Mouse (Mus musculus) neural tube, embryonic 11.5 days (tissue): Measurements from ENCODE around the gene Myo1d. TPM values are rescaled to one million over a fixed set of nuclear protein-coding genes. Genes with fewer than 3 reads are reported as not detected.

Source experiments
- ATAC-seq: fragments of 200-750 bp; cut with Nextera tagmentation; 2 replicates; pipeline ENCODE4 v1.8.0; 2017; ENCODE audit warnings: moderate number of reproducible peaks, mild to moderate bottlenecking, moderate TSS enrichment, moderate library complexity; ENCODE audit not compliant: insufficient read depth, low FRiP score, low TSS enrichment
- DNase-seq: peaks from one replicate; pipeline ENCODE4 v3.0.0-alpha.2; 2015; ENCODE audit warnings: low spot score
- H3K27ac ChIP-seq: fragments of 300-500 bp; sonication (generic); 2 replicates; pipeline ENCODE4 v1.5.1; 2014; ENCODE audit warnings: low read depth, mild to moderate bottlenecking, low read length
- H3K27me3 ChIP-seq: fragments of 300-500 bp; sonication (generic); 2 replicates; pipeline ENCODE4 v1.6.1; 2014; ENCODE audit warnings: mild to moderate bottlenecking, low read length, mixed read lengths; ENCODE audit not compliant: control insufficient read depth, insufficient read depth
- H3K36me3 ChIP-seq: fragments of 300-500 bp; sonication (generic); 2 replicates; pipeline ENCODE4 v1.6.1; 2014; ENCODE audit warnings: mild to moderate bottlenecking, low read length, moderate library complexity, mixed read lengths; ENCODE audit not compliant: control insufficient read depth, insufficient read depth
- H3K4me1 ChIP-seq: fragments of 300-500 bp; sonication (generic); 2 replicates; pipeline ENCODE4 v1.6.1; 2014; ENCODE audit warnings: low read length, mixed read lengths; ENCODE audit not compliant: control insufficient read depth, insufficient read depth
- H3K4me2 ChIP-seq: fragments of 300-500 bp; sonication (generic); 2 replicates; pipeline ENCODE4 v1.6.1; 2014; ENCODE audit warnings: low read depth, mild to moderate bottlenecking, moderate library complexity
- H3K4me3 ChIP-seq: fragments of 300-500 bp; sonication (generic); 2 replicates; pipeline ENCODE4 v1.5.1; 2014; ENCODE audit warnings: low read depth, low read length
- H3K9ac ChIP-seq: fragments of 300-500 bp; sonication (generic); 2 replicates; pipeline ENCODE4 v1.6.1; 2014; ENCODE audit warnings: mild to moderate bottlenecking, low read length
- H3K9me3 ChIP-seq: fragments of 300-500 bp; sonication (generic); 2 replicates; pipeline ENCODE4 v1.6.1; 2016; ENCODE audit warnings: low read length; ENCODE audit not compliant: control insufficient read depth
- WGBS: fragments of 180-500 bp; shearing (Covaris S2); extraction: QIAGEN DNeasy Blood & Tissue Kit; methylation state at CpG from one replicate; pipeline ENCODE4 v1.1.7; 2014; 5-methylcytosine and 5-hydroxymethylcytosine counted together
- polyA plus RNA-seq: library from polyadenylated mRNA; unstranded; fragments of >200 nt; fragmentation: Nextera tagmentation; extraction: Ambion mirVana; gene quantifications from 2 replicates; pipeline ENCODE4 v1.2.1, GENCODE M21; 2014

The Myo1d gene
- polyA plus RNA-seq, 1 experiment from 2014 or later, result 2.8 TPM

DNA sequence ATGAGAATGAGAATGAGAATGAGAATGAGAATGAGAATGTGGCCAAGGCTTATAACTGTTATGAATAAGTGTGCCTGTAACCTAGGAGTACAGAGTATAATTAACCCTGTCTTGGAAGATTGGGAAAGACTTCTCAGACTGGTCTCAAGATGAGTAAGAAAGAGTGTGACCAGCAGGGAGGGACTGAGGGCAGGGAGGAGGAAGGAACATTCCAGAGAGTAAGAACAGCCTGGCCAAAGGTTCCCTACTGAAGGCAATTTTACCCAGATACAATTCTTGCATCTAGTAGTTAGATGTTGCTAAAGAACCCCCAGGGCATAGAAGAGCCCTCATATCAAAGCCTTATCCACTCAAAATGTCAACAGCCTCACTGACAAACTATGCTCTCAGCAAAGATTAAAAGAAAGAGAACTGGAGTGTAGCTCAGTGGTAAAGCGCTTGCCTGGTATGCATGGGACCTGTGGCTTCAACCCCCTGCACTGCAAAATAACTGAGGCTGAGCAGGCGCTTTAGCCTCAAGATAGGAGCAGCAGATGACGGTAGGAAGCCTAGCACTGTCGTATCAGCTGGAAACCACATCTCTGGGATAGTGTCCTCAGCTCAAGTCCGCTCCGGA is 7.1 kb downstream of the Myo1d start:
- Histone ChIP-seq H3K4me2 (no peak overlapping the region), H3K9ac (no peak overlapping the region), H3K4me3 (no peak overlapping the region), H3K27ac (no peak overlapping the region), H3K36me3 (no peaks in the 10 kb centered on the region), H3K9me3 (no peaks in the 10 kb centered on the region), H3K27me3 (no peaks in the 10 kb centered on the region), H3K4me1 (peaks cover 11% of the 10 kb centered on the region)
- 81% methylated on average over 6 of the region's 6 CpGs for WGBS
- ATAC-seq, result no peak
- DNase-seq, result no peak

DNA sequence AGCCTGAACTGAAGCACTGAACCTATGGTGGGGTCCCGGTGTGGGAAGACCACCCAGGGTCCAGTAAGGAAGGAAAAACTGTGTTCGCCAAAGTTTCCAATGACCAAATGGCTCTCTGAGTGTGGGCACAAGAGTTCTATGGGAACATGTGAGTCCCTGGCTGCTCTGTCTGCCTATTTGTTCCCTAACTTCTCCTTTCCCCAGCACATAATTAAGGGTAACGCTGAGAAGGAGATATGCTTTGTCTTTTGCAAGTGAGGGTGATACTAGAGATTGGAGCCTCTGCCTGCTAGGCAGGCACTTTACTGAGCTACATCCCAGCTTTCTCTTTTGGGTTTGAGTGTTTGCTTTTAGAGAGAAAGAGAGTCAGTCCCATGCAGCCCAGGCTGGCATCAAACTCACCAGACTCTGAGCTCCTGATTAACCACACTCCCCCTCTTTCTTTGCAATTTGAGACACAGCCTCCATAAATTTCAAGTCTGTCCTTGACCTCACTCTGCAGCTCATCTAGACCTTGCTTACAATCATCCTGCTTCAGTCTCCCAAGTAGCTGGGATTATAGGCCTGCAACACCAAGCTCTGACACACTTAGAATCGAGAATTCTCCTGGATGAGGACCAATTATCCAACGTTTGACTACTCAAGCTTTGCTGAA is 8.1 kb downstream of the Myo1d start:
- WGBS, result 73% methylated on average over 5 of the region's 5 CpGs
- DNase-seq, result no peak
- Histone ChIP-seq H3K4me2 (no peak overlapping the region), H3K4me3 (no peak overlapping the region), H3K27ac (no peak overlapping the region), H3K4me1 (peaks cover 11% of the 10 kb centered on the region), H3K27me3 (no peaks in the 10 kb centered on the region), H3K9ac (no peak overlapping the region), H3K36me3 (no peaks in the 10 kb centered on the region), H3K9me3 (no peaks in the 10 kb centered on the region)
- ATAC-seq, result no peak

- no peak for ATAC-seq
- Histone ChIP-seq H3K9ac (no peak overlapping the region), H3K27ac (no peak overlapping the region), H3K36me3 (no peaks in the 10 kb centered on the region), H3K27me3 (no peaks in the 10 kb centered on the region), H3K4me1 (peaks cover 11% of the 10 kb centered on the region), H3K4me2 (no peak overlapping the region), H3K4me3 (no peak overlapping the region), H3K9me3 (no peaks in the 10 kb centered on the region)
- 51% methylated on average over 3 of the region's 3 CpGs for WGBS
- DNase-seq, result no peak
These were observed 8.6 kb downstream of the Myo1d start for GRCm38 (mm10) chr11:80771186-80771585.

- H3K36me3 ChIP-seq, result no peaks in the 10 kb centered on the region
- H3K4me2 ChIP-seq, result no peak overlapping the region
- H3K9ac ChIP-seq, result no peak overlapping the region
- no peaks in the 10 kb centered on the region for H3K9me3 ChIP-seq
- no peak overlapping the region for H3K27ac ChIP-seq
- ATAC-seq, result no peak
- 75% methylated on average over 3 of the region's 3 CpGs for WGBS
- H3K4me1 ChIP-seq, result peaks cover 11% of the 10 kb centered on the region
- no peak for DNase-seq
- no peaks in the 10 kb centered on the region for H3K27me3 ChIP-seq
- H3K4me3 ChIP-seq, result no peak overlapping the region
These were observed 12.6 kb downstream of the Myo1d start for GRCm38 (mm10) chr11:80767320-80767617.

GRCm38 (mm10) chr11:80766472-80767319 is 13.1 kb downstream of the Myo1d start:
- peaks cover 9% of the 10 kb centered on the region for H3K4me1 ChIP-seq
- WGBS, result 81% methylated on average over 6 of the region's 6 CpGs

DNA sequence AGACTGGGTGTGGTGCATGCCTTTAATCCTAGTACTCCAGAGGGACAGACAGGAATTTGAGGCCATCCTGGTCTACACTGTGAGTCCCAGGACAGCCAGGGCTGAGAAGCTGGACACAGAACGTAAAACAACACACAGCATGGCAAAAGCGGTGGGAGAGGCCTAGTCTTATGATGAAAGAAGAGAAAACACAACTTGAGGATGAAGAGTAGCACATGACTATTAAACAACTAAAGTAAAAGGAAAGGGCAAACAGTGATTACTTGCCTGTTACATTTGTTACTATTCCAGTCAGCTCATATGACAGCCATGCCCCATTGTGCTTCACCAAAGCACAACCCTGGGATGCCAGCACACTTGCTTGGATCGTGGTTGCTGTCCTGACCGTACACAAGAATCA is 13.8 kb downstream of the Myo1d start:
- 85% methylated on average over 4 of the region's 4 CpGs for WGBS
- peaks cover 6% of the 10 kb centered on the region for H3K4me1 ChIP-seq
- no peaks in the 10 kb centered on the region for H3K9me3 ChIP-seq
- H3K27ac ChIP-seq, result no peak overlapping the region
- no peaks in the 10 kb centered on the region for H3K27me3 ChIP-seq
- DNase-seq (no peak), ATAC-seq (no peak)
- H3K4me3 ChIP-seq, result no peak overlapping the region
- no peak overlapping the region for H3K4me2 ChIP-seq
- H3K36me3 ChIP-seq, result no peaks in the 10 kb centered on the region
- H3K9ac ChIP-seq, result no peak overlapping the region

More at GRCm38 (mm10) chr11:80766472-80767319, 13.1 kb downstream of the Myo1d start:
- no peaks in the 10 kb centered on the region for H3K9me3 ChIP-seq
- ATAC-seq (no peak), DNase-seq (no peak)
- no peak overlapping the region for H3K4me2 ChIP-seq
- no peak overlapping the region for H3K27ac ChIP-seq
- H3K36me3 ChIP-seq, result no peaks in the 10 kb centered on the region
- H3K4me3 ChIP-seq, result no peak overlapping the region
- no peaks in the 10 kb centered on the region for H3K27me3 ChIP-seq
- H3K9ac ChIP-seq, result no peak overlapping the region

GRCm38 (mm10) chr11:80762066-80762465 is 17.8 kb downstream of the Myo1d start:
- no peak overlapping the region for H3K9ac ChIP-seq
- H3K27me3 ChIP-seq, result no peaks in the 10 kb centered on the region
- no peak overlapping the region for H3K4me2 ChIP-seq
- no peak overlapping the region for H3K27ac ChIP-seq
- no peaks in the 10 kb centered on the region for H3K36me3 ChIP-seq
- H3K4me3 ChIP-seq, result no peak overlapping the region
- ATAC-seq, result no peak
- no peaks in the 10 kb centered on the region for H3K9me3 ChIP-seq
- no peak for DNase-seq
- no peaks in the 10 kb centered on the region for H3K4me1 ChIP-seq
- 84% methylated on average over 4 of the region's 4 CpGs for WGBS

DNA sequence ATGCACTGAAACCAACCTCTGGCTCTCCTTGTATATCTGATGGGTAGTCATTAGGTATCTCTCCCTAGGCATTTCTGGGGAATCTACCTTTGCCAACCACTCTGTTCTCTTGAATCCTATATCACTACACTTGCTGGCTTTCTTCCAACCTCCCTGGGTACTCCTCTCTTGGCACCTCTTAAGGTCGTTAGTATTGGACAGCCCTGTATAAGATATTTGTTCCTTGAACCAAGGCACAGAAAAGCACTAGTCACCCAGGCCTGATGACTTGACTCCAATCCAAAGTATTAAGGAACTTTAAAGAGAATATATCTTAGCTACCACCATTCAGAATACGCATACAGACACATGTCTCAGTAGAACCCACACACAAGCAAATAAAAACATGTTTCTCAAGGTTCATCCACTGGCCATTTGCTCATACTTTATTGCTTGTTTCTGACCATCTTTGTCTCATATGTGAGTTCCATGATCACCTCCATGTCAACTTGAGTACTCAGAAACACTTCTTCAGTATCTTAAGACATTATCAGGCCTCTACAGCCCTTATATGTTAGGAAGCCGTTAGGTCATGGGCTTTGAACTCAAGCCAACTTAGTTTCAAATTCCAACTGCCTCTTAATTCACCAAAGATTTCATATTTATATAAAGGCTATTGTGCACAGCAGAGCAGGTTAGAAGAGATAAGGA is 18.4 kb downstream of the Myo1d start:
- Histone ChIP-seq H3K4me2 (no peak overlapping the region), H3K9ac (no peak overlapping the region), H3K9me3 (no peaks in the 10 kb centered on the region), H3K4me3 (no peak overlapping the region), H3K36me3 (no peaks in the 10 kb centered on the region), H3K4me1 (no peaks in the 10 kb centered on the region), H3K27me3 (no peaks in the 10 kb centered on the region), H3K27ac (no peak overlapping the region)
- DNase-seq (no peak), ATAC-seq (no peak)
- 89% methylated on average over 3 of the region's 3 CpGs for WGBS
